Comparison of ENCODE assay signal across 18 mouse cellular contexts in the genomic region with DNA sequence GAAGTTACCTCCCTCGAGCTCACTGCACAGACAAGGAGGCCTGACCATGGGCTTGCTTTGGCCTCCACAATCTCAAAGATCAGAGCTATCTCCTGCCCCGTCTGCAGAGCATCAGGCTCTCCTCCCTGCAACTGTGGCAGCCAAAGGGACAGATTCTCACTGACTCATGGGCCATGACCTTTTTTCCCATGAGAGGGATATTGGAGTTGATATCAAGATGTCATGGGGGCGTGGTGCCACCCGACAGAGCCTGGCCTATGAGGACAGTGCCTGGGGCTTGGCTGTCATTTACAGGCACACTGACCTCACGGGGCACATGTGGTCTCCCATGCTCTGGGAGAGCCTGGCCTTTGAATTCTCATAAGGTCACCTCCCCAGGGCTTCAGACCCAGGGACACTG.
DNase-seq lines count a peak whose midpoint lies in the region; ATAC-seq and TF ChIP-seq lines count a peak whose summit lies in the region.
"Had no signal": no experiment of that assay in that cellular context is flagged by ENCODE, and none has a peak within 500 bp of the region (broad histone marks: within the 10 kb centered on the region; RNA-seq: fewer than 3 reads in every experiment).

No protein-coding gene starts in this region.

- no peak overlapping the region for H3K4me3 ChIP-seq in lung, postnatal 0 days (ENCODE audit: low read depth, low read length)
- H3K4me3 ChIP-seq in lung, adult 2 months (replicated peaks; ENCODE audit: extremely low read depth, low read depth, low read length): no peak overlapping the region
- H3K4me3 ChIP-seq in midbrain, embryonic 10.5 days: no peak overlapping the region
- H3K4me3 ChIP-seq: embryonic facial prominence, embryonic 12.5 days; forebrain, embryonic 15.5 days; heart, embryonic 10.5 days; hindbrain, embryonic 13.5 days; intestine, embryonic 15.5 days had no signal

- no peak for TF ChIP-seq CTCF in lung, postnatal 0 days (IDR thresholded peaks at IDR 0.05)
- TF ChIP-seq CTCF in lung, adult 2 months (IDR thresholded peaks at IDR 0.05; ENCODE audit: insufficient read depth, low read length): no peak

- H3K27ac ChIP-seq in lung, postnatal 0 days (ENCODE audit: low read length): no peak overlapping the region
- no peak overlapping the region for H3K27ac ChIP-seq in midbrain, embryonic 10.5 days (replicated peaks)
- H3K27ac ChIP-seq: embryonic facial prominence, embryonic 12.5 days; forebrain, embryonic 15.5 days; heart, embryonic 10.5 days; hindbrain, embryonic 13.5 days; intestine, embryonic 15.5 days had no signal

- no peak overlapping the region for H3K4me2 ChIP-seq in lung, postnatal 0 days (replicated peaks; ENCODE audit: low read depth, low read length)
- H3K4me2 ChIP-seq: embryonic facial prominence, embryonic 12.5 days; forebrain, embryonic 15.5 days; hindbrain, embryonic 13.5 days; intestine, embryonic 15.5 days had no signal

- TF ChIP-seq EP300 in lung, postnatal 0 days (IDR thresholded peaks at IDR 0.05): no peak

- ATAC-seq in lung, postnatal 0 days: peak; percentile 38; the same call in 1 of the 2 replicates
- ATAC-seq: forebrain, embryonic 15.5 days; intestine, embryonic 15.5 days had no signal

- DNase-seq in lung, postnatal 0 days (ENCODE audit: low spot score): no peak
- no peak for DNase-seq in lung, adult 2 months
- DNase-seq in adrenal gland, adult 2 months: peak; percentile 89
- DNase-seq in adrenal gland, postnatal 25 days: peak; percentile 59
- DNase-seq in midbrain, embryonic 10.5 days (ENCODE audit: low spot score): no peak
- DNase-seq in embryo, embryonic 11 days: no peak
- no peak for DNase-seq in layer of hippocampus, adult 9-11 months
- DNase-seq: cerebellum, adult 8-10 months; cerebellum, postnatal 14 days; gastrocnemius, postnatal 36 days; heart, adult 11 months; heart, postnatal 10 days; heart, postnatal 4 days had no signal

- H3K4me1 ChIP-seq in lung, postnatal 0 days (ENCODE audit: insufficient read depth, low read depth, low read length): no peaks in the 10 kb centered on the region
- H3K4me1 ChIP-seq in lung, adult 2 months (ENCODE audit: control insufficient read depth, insufficient read depth, low read length): no peaks in the 10 kb centered on the region
- H3K4me1 ChIP-seq in midbrain, embryonic 10.5 days: peaks cover 5% of the 10 kb centered on the region
- H3K4me1 ChIP-seq: embryonic facial prominence, embryonic 12.5 days; intestine, embryonic 15.5 days had no signal

- no peak for TF ChIP-seq POLR2A in lung, adult 2 months (IDR thresholded peaks at IDR 0.05; ENCODE audit: borderline replicate concordance, extremely low read depth, low read depth, low read length)

- no peaks in the 10 kb centered on the region for H3K36me3 ChIP-seq in lung, postnatal 0 days (ENCODE audit: insufficient read depth, low read length)
- H3K36me3 ChIP-seq in midbrain, embryonic 10.5 days: peaks cover 8% of the 10 kb centered on the region; the same call in 1 of the 2 replicates
- H3K36me3 ChIP-seq: embryonic facial prominence, embryonic 12.5 days; forebrain, embryonic 15.5 days; intestine, embryonic 15.5 days had no signal

- no peaks in the 10 kb centered on the region for H3K9me3 ChIP-seq in lung, postnatal 0 days (ENCODE audit: low read length)
- 0 out of 2 replicates have a peak, but pooled peaks cover 7% of the 10 kb centered on the region for H3K9me3 ChIP-seq in midbrain, embryonic 10.5 days (replicated peaks)
- H3K9me3 ChIP-seq: embryonic facial prominence, embryonic 12.5 days; forebrain, embryonic 15.5 days; heart, embryonic 10.5 days; intestine, embryonic 15.5 days had no signal

- H3K27me3 ChIP-seq in lung, postnatal 0 days (replicated peaks; ENCODE audit: insufficient read depth, low read length): no peaks in the 10 kb centered on the region
- no peaks in the 10 kb centered on the region for H3K27me3 ChIP-seq in midbrain, embryonic 10.5 days (ENCODE audit: low read depth, poor library complexity, severe bottlenecking)
- H3K27me3 ChIP-seq: embryonic facial prominence, embryonic 12.5 days; forebrain, embryonic 15.5 days; intestine, embryonic 15.5 days had no signal

- WGBS in lung, postnatal 0 days: 83% methylated on average over 5 of the region's 5 CpGs
- WGBS in lung, adult 2 months: 84% methylated on average over 5 of the region's 5 CpGs
- WGBS in midbrain, embryonic 10.5 days: 84% methylated on average over 5 of the region's 5 CpGs

- H3K9ac ChIP-seq in lung, postnatal 0 days (replicated peaks; ENCODE audit: low read depth): no peak overlapping the region
- H3K9ac ChIP-seq: embryonic facial prominence, embryonic 12.5 days; forebrain, embryonic 15.5 days; hindbrain, embryonic 13.5 days; intestine, embryonic 15.5 days had no signal

Comparison
In these comparisons a context has a peak if more than half of its experiments do, and no peak if none do; other contexts are left out.
1. DNase-seq: peak in adrenal gland, adult 2 months (single experiment) and adrenal gland, postnatal 25 days (single experiment); none in lung, postnatal 0 days (single experiment), lung, adult 2 months (single experiment), midbrain, embryonic 10.5 days (single experiment), embryo, embryonic 11 days (single experiment) and layer of hippocampus, adult 9-11 months (single experiment).